Mouse (Mus musculus) forebrain, embryonic 10.5 days (tissue): Measurements from ENCODE around the gene Cep170b. TPM values are rescaled to one million over a fixed set of nuclear protein-coding genes. Genes with fewer than 3 reads are reported as not detected.

ENCODE experiments used
- DNase-seq: peaks from one replicate; pipeline ENCODE4 v3.0.0-alpha.2; 2017; ENCODE audit warnings: low spot score; ENCODE audit errors: extremely low spot score
- H3K27ac ChIP-seq: fragments of 300-500 bp; sonication (generic); 2 replicates; pipeline ENCODE4 v1.5.1; 2016; ENCODE audit warnings: mild to moderate bottlenecking
- H3K27me3 ChIP-seq: fragments of 300-500 bp; sonication (generic); 2 replicates; pipeline ENCODE4 v1.6.1; 2016; ENCODE audit warnings: mild to moderate bottlenecking; ENCODE audit not compliant: poor library complexity, severe bottlenecking
- H3K36me3 ChIP-seq: fragments of 300-500 bp; sonication (generic); replicated peaks from 2 replicates; pipeline ENCODE4 v1.6.1; 2016; ENCODE audit warnings: mild to moderate bottlenecking, moderate library complexity
- H3K4me1 ChIP-seq: fragments of 300-500 bp; sonication (generic); 2 replicates; pipeline ENCODE4 v1.6.1; 2016
- H3K4me3 ChIP-seq: fragments of 300-500 bp; sonication (generic); 2 replicates; pipeline ENCODE4 v1.5.1; 2016; ENCODE audit warnings: mild to moderate bottlenecking, moderate library complexity
- H3K9me3 ChIP-seq: fragments of 300-500 bp; sonication (generic); 2 replicates; pipeline ENCODE4 v1.6.1; 2016; ENCODE audit warnings: mild to moderate bottlenecking, moderate library complexity
- WGBS: fragments of 180-500 bp; shearing (Covaris S2); methylation state at CpG from one replicate; pipeline ENCODE4 v1.1.7; 2016; 5-methylcytosine and 5-hydroxymethylcytosine counted together
- polyA plus RNA-seq: library from polyadenylated mRNA; unstranded; fragments of >200 nt; fragmentation: Nextera tagmentation; extraction: Ambion mirVana; gene quantifications from 2 replicates; pipeline ENCODE4 v1.2.1, GENCODE M21; 2016

Gene Cep170b
- polyA plus RNA-seq, result 5.9 and 7.9 TPM in 2 replicates

- 76% methylated on average over 6 of the region's 6 CpGs for WGBS
- peaks cover 50% of the 10 kb centered on the region for H3K27me3 ChIP-seq
- peak within 1 kb of the TSS; percentile 62 for H3K4me3 ChIP-seq
- H3K9me3 ChIP-seq, result no peaks in the 10 kb centered on the region
- no peak for DNase-seq
- H3K36me3 ChIP-seq, result no peaks in the 10 kb centered on the region
- peak within 1 kb of the TSS; percentile 80 for H3K27ac ChIP-seq
- peaks cover 31% of the 10 kb centered on the region for H3K4me1 ChIP-seq
Measured at GRCm38 (mm10) chr12:112720216-112720615, at the start of gene Cep170b. Gene Cep170b, plus strand, starts transcription at chr12:112720455.

DNA sequence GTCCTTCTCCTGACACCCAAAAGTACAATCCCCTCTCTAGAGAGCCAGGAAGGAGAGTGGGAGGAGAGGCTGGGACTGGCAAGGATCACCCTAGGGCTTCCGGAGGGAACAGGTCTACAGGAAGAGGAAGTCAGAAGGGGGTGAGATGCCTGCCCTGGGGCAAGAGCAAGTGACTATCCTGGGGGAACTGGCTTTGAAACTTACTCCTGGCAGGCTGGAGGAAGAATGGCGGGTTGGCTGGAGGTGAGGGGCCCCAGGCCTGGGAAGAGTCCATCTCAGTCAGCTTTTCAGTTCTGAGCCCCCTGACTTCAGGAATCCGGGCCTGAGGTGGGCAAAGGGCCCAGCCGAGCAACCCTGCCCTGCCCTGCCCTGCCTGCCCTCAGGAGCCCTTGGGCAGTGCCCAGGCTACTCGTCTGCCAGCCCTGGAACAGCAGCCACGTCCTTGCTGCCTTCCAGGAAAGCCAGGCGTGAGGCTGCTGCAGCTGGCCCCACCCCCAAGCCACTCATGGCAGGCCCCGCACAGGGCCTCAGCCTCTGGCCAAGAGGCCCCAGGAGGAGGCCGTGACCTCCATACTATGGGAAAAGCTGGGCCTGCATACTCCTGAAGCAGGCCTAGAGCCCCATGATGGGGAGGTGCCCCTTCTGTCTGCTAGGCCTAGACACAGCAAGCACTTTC lies 49.4 kb upstream of the Cep170b start:
- H3K4me3 ChIP-seq, result peak overlapping the region; percentile 99
- peak overlapping the region; percentile 99 for H3K27ac ChIP-seq

DNA sequence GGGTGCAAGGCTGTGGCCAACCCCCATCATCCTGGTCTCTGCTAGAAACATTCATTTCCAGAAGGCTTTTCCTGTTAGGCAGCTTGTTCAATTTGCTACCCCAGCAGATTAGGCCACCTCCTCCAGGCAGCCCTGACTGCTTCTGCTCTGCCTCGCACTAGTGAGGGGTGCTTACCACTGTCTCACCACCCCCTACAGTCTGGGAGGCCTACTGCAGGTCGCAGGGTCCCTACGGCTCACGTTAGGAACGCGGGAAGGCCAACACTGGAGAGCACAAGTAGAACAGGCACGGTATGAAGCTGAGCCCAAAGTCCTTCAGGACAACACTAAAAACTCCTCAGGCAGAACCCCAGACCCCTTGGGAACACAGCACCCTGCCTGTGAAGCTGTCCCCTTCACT lies 48.4 kb upstream of the Cep170b start:
- Histone ChIP-seq H3K27ac (peak overlapping the region; percentile 99), H3K4me3 (peak overlapping the region; percentile 99; the same call in 1 of the 2 replicates), H3K9me3 (no peaks in the 10 kb centered on the region), H3K36me3 (peaks cover 53% of the 10 kb centered on the region), H3K27me3 (peaks cover 9% of the 10 kb centered on the region), H3K4me1 (peaks cover 67% of the 10 kb centered on the region)
- no peak for DNase-seq
- WGBS, result 85% methylated on average over 7 of the region's 7 CpGs

More for the DNA sequence above, 49.4 kb upstream of the Cep170b start:
- DNase-seq, result no peak
- H3K9me3 ChIP-seq, result no peaks in the 10 kb centered on the region
- H3K4me1 ChIP-seq, result peaks cover 69% of the 10 kb centered on the region
- peaks cover 63% of the 10 kb centered on the region for H3K36me3 ChIP-seq
- no peaks in the 10 kb centered on the region for H3K27me3 ChIP-seq
- WGBS, result 57% methylated on average over 9 of the region's 9 CpGs

GRCm38 (mm10) chr12:112672744-112673575 lies 47.3 kb upstream of the Cep170b start:
- peaks cover 71% of the 10 kb centered on the region for H3K4me1 ChIP-seq
- H3K27ac ChIP-seq, result peak overlapping the region; percentile 99
- peak; percentile 48 for DNase-seq
- WGBS, result 15% methylated on average over 21 of the region's 21 CpGs
- H3K36me3 ChIP-seq, result peaks cover 42% of the 10 kb centered on the region
- H3K9me3 ChIP-seq, result no peaks in the 10 kb centered on the region
- H3K27me3 ChIP-seq, result peaks cover 20% of the 10 kb centered on the region
- H3K4me3 ChIP-seq, result peak overlapping the region; percentile 99

- H3K9me3 ChIP-seq, result no peaks in the 10 kb centered on the region
Measured at GRCm38 (mm10) chr12:112673576-112674091, 46.6 kb upstream of the Cep170b start.

GRCm38 (mm10) chr12:112674132-112675011 lies 45.9 kb upstream of the Cep170b start, which contains the start of gene Akt1:
Gene Akt1, minus strand, starts transcription at chr12:112674884.
- 7% methylated on average over 70 of the region's 70 CpGs for WGBS
- peaks cover 85% of the 10 kb centered on the region for H3K4me1 ChIP-seq

More at GRCm38 (mm10) chr12:112673576-112674091, 46.6 kb upstream of the Cep170b start:
- under 1% methylated on average over 38 of the region's 68 CpGs for WGBS
- Histone ChIP-seq H3K36me3 (peaks cover 35% of the 10 kb centered on the region), H3K27ac (peak overlapping the region; percentile 99), H3K27me3 (peaks cover 27% of the 10 kb centered on the region), H3K4me1 (peaks cover 78% of the 10 kb centered on the region), H3K4me3 (peak overlapping the region; percentile 99)
- DNase-seq, result peak; percentile 50

GRCm38 (mm10) chr12:112675245-112676035 lies 44.8 kb upstream of the Cep170b start:
- H3K4me1 ChIP-seq, result peaks cover 84% of the 10 kb centered on the region

More at GRCm38 (mm10) chr12:112674132-112675011, 45.9 kb upstream of the Cep170b start, which contains the start of gene Akt1:
- Histone ChIP-seq H3K9me3 (no peaks in the 10 kb centered on the region), H3K4me3 (peak within 1 kb of the TSS; percentile 99), H3K36me3 (peaks cover 28% of the 10 kb centered on the region), H3K27me3 (peaks cover 34% of the 10 kb centered on the region), H3K27ac (peak within 1 kb of the TSS; percentile 99)
- DNase-seq, result peak; percentile 72

GRCm38 (mm10) chr12:112677076-112677475 lies 43.2 kb upstream of the Cep170b start:
- no peaks in the 10 kb centered on the region for H3K9me3 ChIP-seq
- no peak overlapping the region for H3K4me3 ChIP-seq
- H3K27ac ChIP-seq, result no peak overlapping the region
- H3K4me1 ChIP-seq, result peaks cover 68% of the 10 kb centered on the region
- no peak for DNase-seq
- WGBS, result 73% methylated on average over 5 of the region's 5 CpGs
- peaks cover 18% of the 10 kb centered on the region for H3K36me3 ChIP-seq
- H3K27me3 ChIP-seq, result peaks cover 61% of the 10 kb centered on the region

More at GRCm38 (mm10) chr12:112675245-112676035, 44.8 kb upstream of the Cep170b start:
- H3K36me3 ChIP-seq, result peaks cover 23% of the 10 kb centered on the region
- peak overlapping the region; percentile 99 for H3K27ac ChIP-seq
- H3K4me3 ChIP-seq, result peak overlapping the region; percentile 99
- WGBS, result 17% methylated on average over 18 of the region's 18 CpGs
- H3K27me3 ChIP-seq, result peaks cover 45% of the 10 kb centered on the region
- DNase-seq, result peak; percentile 87
- H3K9me3 ChIP-seq, result no peaks in the 10 kb centered on the region

GRCm38 (mm10) chr12:112677943-112678554 lies 42.2 kb upstream of the Cep170b start:
- H3K4me3 ChIP-seq, result peak overlapping the region; percentile 74
- no peaks in the 10 kb centered on the region for H3K9me3 ChIP-seq
- H3K4me1 ChIP-seq, result peaks cover 62% of the 10 kb centered on the region
- H3K27me3 ChIP-seq, result peaks cover 71% of the 10 kb centered on the region
- DNase-seq, result no peak
- peak overlapping the region; percentile 83 for H3K27ac ChIP-seq
- peaks cover 17% of the 10 kb centered on the region for H3K36me3 ChIP-seq
- WGBS, result 20% methylated on average over 19 of the region's 19 CpGs

GRCm38 (mm10) chr12:112678555-112679026 lies 41.7 kb upstream of the Cep170b start, which contains the start of gene Zbtb42:
Gene Zbtb42, plus strand, starts transcription at chr12:112678828.
- no peaks in the 10 kb centered on the region for H3K9me3 ChIP-seq
- peaks cover 76% of the 10 kb centered on the region for H3K27me3 ChIP-seq
- peak within 1 kb of the TSS; percentile 74 for H3K4me3 ChIP-seq
- H3K27ac ChIP-seq, result peak within 1 kb of the TSS; percentile 83
- DNase-seq, result peak; percentile 81
- H3K36me3 ChIP-seq, result peaks cover 17% of the 10 kb centered on the region
- WGBS, result under 1% methylated on average over 60 of the region's 60 CpGs
- H3K4me1 ChIP-seq, result peaks cover 62% of the 10 kb centered on the region
